Mouse (Mus musculus) ES-Bruce4 (cell line): ENCODE results near the gene Tpi1.

Experiments
- CTCF ChIP-seq: IDR thresholded peaks from one replicate; pipeline ENCODE4 v1.8.1; 2011; ENCODE audit warnings: low read depth, low read length
- EP300 ChIP-seq: IDR thresholded peaks from 2 replicates; pipeline ENCODE4 v1.6.1; 2011; ENCODE audit warnings: low read depth, low read length; ENCODE audit not compliant: insufficient read depth
- POLR2A ChIP-seq: IDR thresholded peaks from one replicate; pipeline ENCODE4 v1.8.1; 2011; ENCODE audit warnings: low read length; ENCODE audit not compliant: insufficient read depth

GRCm38 (mm10) chr6:124786756-124787420 is 27.2 kb downstream of the Tpi1 start:
- TF ChIP-seq CTCF (no peak), POLR2A (no peak), EP300 (no peak)
